Mouse (Mus musculus): ENCODE results near the gene Setd6. TPM values are rescaled to one million over a fixed set of nuclear protein-coding genes. Genes with fewer than 3 reads are reported as not detected.

The Setd6 gene
- polyA plus RNA-seq, 1 experiment from 2014 or later: 31.7 TPM

GRCm38 (mm10) chr8:95688073-95688672 lies 27.5 kb upstream of the Setd6 start:
- DNase-seq (ENCODE audit: low spot score): no peak

GRCm38 (mm10) chr8:95690929-95691541 lies 24.6 kb upstream of the Setd6 start:
- no peak for DNase-seq (ENCODE audit: low spot score)
- WGBS: 88% methylated on average over 13 of the region's 13 CpGs
- Histone ChIP-seq H3K4me2 (replicated peaks) (no peak overlapping the region), H3K4me3 (replicated peaks; ENCODE audit: low read length) (no peak overlapping the region), H3K4me1 (replicated peaks; ENCODE audit: control insufficient read depth, insufficient read depth, low read length) (peaks cover 14% of the 10 kb centered on the region), H3K27me3 (ENCODE audit: control insufficient read depth, insufficient read depth, low read length) (no peaks in the 10 kb centered on the region), H3K36me3 (replicated peaks; ENCODE audit: control insufficient read depth, insufficient read depth) (no peaks in the 10 kb centered on the region), H3K9me3 (ENCODE audit: control insufficient read depth, low read length) (no peaks in the 10 kb centered on the region), H3K9ac (no peak overlapping the region), H3K27ac (no peak overlapping the region)
- no peak for ATAC-seq (ENCODE audit: low FRiP score)

More at GRCm38 (mm10) chr8:95688073-95688672, 27.5 kb upstream of the Setd6 start:
- no peak overlapping the region for H3K4me2 ChIP-seq (replicated peaks)
- 81% methylated on average over 10 of the region's 10 CpGs for WGBS
- ATAC-seq (ENCODE audit: low FRiP score): no peak
- H3K36me3 ChIP-seq (replicated peaks; ENCODE audit: control insufficient read depth, insufficient read depth): no peaks in the 10 kb centered on the region
- no peaks in the 10 kb centered on the region for H3K27me3 ChIP-seq (ENCODE audit: control insufficient read depth, insufficient read depth, low read length)
- H3K9me3 ChIP-seq (ENCODE audit: control insufficient read depth, low read length): no peaks in the 10 kb centered on the region
- H3K4me1 ChIP-seq (replicated peaks; ENCODE audit: control insufficient read depth, insufficient read depth, low read length): no peaks in the 10 kb centered on the region
- no peak overlapping the region for H3K27ac ChIP-seq
- H3K9ac ChIP-seq: no peak overlapping the region
- H3K4me3 ChIP-seq (replicated peaks; ENCODE audit: low read length): no peak overlapping the region

GRCm38 (mm10) chr8:95694631-95695030 lies 21.1 kb upstream of the Setd6 start:
- ATAC-seq (ENCODE audit: low FRiP score) (no peak), DNase-seq (ENCODE audit: low spot score) (no peak)
- WGBS: 5% methylated on average over 5 of the region's 6 CpGs
- Histone ChIP-seq H3K9ac (peak overlapping the region; percentile 44), H3K4me2 (replicated peaks) (no peak overlapping the region), H3K36me3 (replicated peaks; ENCODE audit: control insufficient read depth, insufficient read depth) (no peaks in the 10 kb centered on the region), H3K27ac (no peak overlapping the region), H3K27me3 (ENCODE audit: control insufficient read depth, insufficient read depth, low read length) (no peaks in the 10 kb centered on the region), H3K9me3 (ENCODE audit: control insufficient read depth, low read length) (no peaks in the 10 kb centered on the region), H3K4me3 (replicated peaks; ENCODE audit: low read length) (no peak overlapping the region), H3K4me1 (replicated peaks; ENCODE audit: control insufficient read depth, insufficient read depth, low read length) (peaks cover 18% of the 10 kb centered on the region)

- Histone ChIP-seq H3K9ac (no peak overlapping the region), H3K4me3 (replicated peaks; ENCODE audit: low read length) (no peak overlapping the region), H3K27ac (no peak overlapping the region), H3K9me3 (ENCODE audit: control insufficient read depth, low read length) (no peaks in the 10 kb centered on the region), H3K27me3 (ENCODE audit: control insufficient read depth, insufficient read depth, low read length) (no peaks in the 10 kb centered on the region), H3K4me1 (replicated peaks; ENCODE audit: control insufficient read depth, insufficient read depth, low read length) (peaks cover 34% of the 10 kb centered on the region), H3K4me2 (replicated peaks) (peak overlapping the region; percentile 32), H3K36me3 (replicated peaks; ENCODE audit: control insufficient read depth, insufficient read depth) (no peaks in the 10 kb centered on the region)
- DNase-seq (ENCODE audit: low spot score): no peak
- 54% methylated on average over 8 of the region's 8 CpGs for WGBS
- no peak for ATAC-seq (ENCODE audit: low FRiP score)
Observed at GRCm38 (mm10) chr8:95696661-95697060, 19.0 kb upstream of the Setd6 start.

- Histone ChIP-seq H3K27ac (no peak overlapping the region), H3K9ac (no peak overlapping the region), H3K9me3 (ENCODE audit: control insufficient read depth, low read length) (no peaks in the 10 kb centered on the region), H3K4me2 (replicated peaks) (peak overlapping the region; percentile 32), H3K36me3 (replicated peaks; ENCODE audit: control insufficient read depth, insufficient read depth) (no peaks in the 10 kb centered on the region), H3K4me3 (replicated peaks; ENCODE audit: low read length) (no peak overlapping the region), H3K27me3 (ENCODE audit: control insufficient read depth, insufficient read depth, low read length) (no peaks in the 10 kb centered on the region), H3K4me1 (replicated peaks; ENCODE audit: control insufficient read depth, insufficient read depth, low read length) (peaks cover 35% of the 10 kb centered on the region)
- ATAC-seq (ENCODE audit: low FRiP score) (peak; percentile 46), DNase-seq (ENCODE audit: low spot score) (peak; percentile 98)
- WGBS: under 1% methylated on average over 11 of the region's 11 CpGs
Observed at GRCm38 (mm10) chr8:95697128-95697527, 18.6 kb upstream of the Setd6 start.

- DNase-seq (ENCODE audit: low spot score) (no peak), ATAC-seq (ENCODE audit: low FRiP score) (no peak)
- Histone ChIP-seq H3K36me3 (replicated peaks; ENCODE audit: control insufficient read depth, insufficient read depth) (no peaks in the 10 kb centered on the region), H3K4me1 (replicated peaks; ENCODE audit: control insufficient read depth, insufficient read depth, low read length) (peaks cover 40% of the 10 kb centered on the region), H3K4me3 (replicated peaks; ENCODE audit: low read length) (no peak overlapping the region), H3K27me3 (ENCODE audit: control insufficient read depth, insufficient read depth, low read length) (no peaks in the 10 kb centered on the region), H3K9ac (no peak overlapping the region), H3K4me2 (replicated peaks) (no peak overlapping the region), H3K9me3 (ENCODE audit: control insufficient read depth, low read length) (no peaks in the 10 kb centered on the region), H3K27ac (no peak overlapping the region)
- 52% methylated on average over 6 of the region's 6 CpGs for WGBS
Observed at GRCm38 (mm10) chr8:95698179-95698578, 17.5 kb upstream of the Setd6 start.

GRCm38 (mm10) chr8:95700282-95700681 lies 15.4 kb upstream of the Setd6 start:
- H3K4me1 ChIP-seq (replicated peaks; ENCODE audit: control insufficient read depth, insufficient read depth, low read length): peaks cover 38% of the 10 kb centered on the region
- peak; percentile 85 for DNase-seq (ENCODE audit: low spot score)
- no peak for ATAC-seq (ENCODE audit: low FRiP score)
- H3K4me2 ChIP-seq (replicated peaks): peak overlapping the region; percentile 9
- H3K9me3 ChIP-seq (ENCODE audit: control insufficient read depth, low read length): no peaks in the 10 kb centered on the region
- peak overlapping the region; percentile 55 for H3K27ac ChIP-seq
- H3K36me3 ChIP-seq (replicated peaks; ENCODE audit: control insufficient read depth, insufficient read depth): 0 out of 2 replicates have a peak, but pooled peaks cover 3% of the 10 kb centered on the region
- WGBS: 18% methylated on average over 9 of the region's 9 CpGs
- H3K9ac ChIP-seq: peak overlapping the region; percentile 28; the same call in 1 of the 2 replicates
- H3K4me3 ChIP-seq (replicated peaks; ENCODE audit: low read length): no peak overlapping the region
- no peaks in the 10 kb centered on the region for H3K27me3 ChIP-seq (ENCODE audit: control insufficient read depth, insufficient read depth, low read length)

GRCm38 (mm10) chr8:95701809-95702208 lies 13.9 kb upstream of the Setd6 start:
- peaks cover 38% of the 10 kb centered on the region for H3K4me1 ChIP-seq (replicated peaks; ENCODE audit: control insufficient read depth, insufficient read depth, low read length)
- no peak overlapping the region for H3K4me2 ChIP-seq (replicated peaks)

GRCm38 (mm10) chr8:95702480-95703446 lies 12.9 kb upstream of the Setd6 start:
- ATAC-seq (ENCODE audit: low FRiP score) (peak; percentile 93), DNase-seq (ENCODE audit: low spot score) (peak; percentile 90)
- H3K9me3 ChIP-seq (ENCODE audit: control insufficient read depth, low read length): no peaks in the 10 kb centered on the region
- peak overlapping the region; percentile 82 for H3K9ac ChIP-seq
- peaks cover 36% of the 10 kb centered on the region for H3K4me1 ChIP-seq (replicated peaks; ENCODE audit: control insufficient read depth, insufficient read depth, low read length)
- H3K4me2 ChIP-seq (replicated peaks): peak overlapping the region; percentile 85
- peak overlapping the region; percentile 85 for H3K27ac ChIP-seq
- peaks cover 27% of the 10 kb centered on the region for H3K36me3 ChIP-seq (replicated peaks; ENCODE audit: control insufficient read depth, insufficient read depth)
- 2% methylated on average over 34 of the region's 34 CpGs for WGBS
- H3K27me3 ChIP-seq (ENCODE audit: control insufficient read depth, insufficient read depth, low read length): no peaks in the 10 kb centered on the region
- peak overlapping the region; percentile 56 for H3K4me3 ChIP-seq (replicated peaks; ENCODE audit: low read length)

More at GRCm38 (mm10) chr8:95701809-95702208, 13.9 kb upstream of the Setd6 start:
- Histone ChIP-seq H3K36me3 (replicated peaks; ENCODE audit: control insufficient read depth, insufficient read depth) (peaks cover 18% of the 10 kb centered on the region), H3K27me3 (ENCODE audit: control insufficient read depth, insufficient read depth, low read length) (no peaks in the 10 kb centered on the region), H3K9ac (no peak overlapping the region), H3K27ac (no peak overlapping the region), H3K9me3 (ENCODE audit: control insufficient read depth, low read length) (no peaks in the 10 kb centered on the region), H3K4me3 (replicated peaks; ENCODE audit: low read length) (no peak overlapping the region)
- ATAC-seq (ENCODE audit: low FRiP score): no peak
- DNase-seq (ENCODE audit: low spot score): no peak
- 80% methylated on average over 4 of the region's 4 CpGs for WGBS
